Mouse (Mus musculus): Measurements from ENCODE around the gene Gm21962.
"Not testable (repeated sequence)": the region's sequence is repeated elsewhere in the genome, so short reads cannot be mapped to it uniquely, and the experiment has no call there.

Gm21962 gene

GRCm38 (mm10) chr3:137671224-137671623 lies at the start of gene Gm21962:
Gene Gm21962 (plus strand): TSS chr3:137671524.
- not testable (repeated sequence) for DNase-seq (ENCODE audit: low spot score in 2 of 2)

GRCm38 (mm10) chr3:137622091-137622490 lies 49.2 kb upstream of the Gm21962 start:
- DNase-seq (ENCODE audit: low spot score in 2 of 2): no peak

DNA sequence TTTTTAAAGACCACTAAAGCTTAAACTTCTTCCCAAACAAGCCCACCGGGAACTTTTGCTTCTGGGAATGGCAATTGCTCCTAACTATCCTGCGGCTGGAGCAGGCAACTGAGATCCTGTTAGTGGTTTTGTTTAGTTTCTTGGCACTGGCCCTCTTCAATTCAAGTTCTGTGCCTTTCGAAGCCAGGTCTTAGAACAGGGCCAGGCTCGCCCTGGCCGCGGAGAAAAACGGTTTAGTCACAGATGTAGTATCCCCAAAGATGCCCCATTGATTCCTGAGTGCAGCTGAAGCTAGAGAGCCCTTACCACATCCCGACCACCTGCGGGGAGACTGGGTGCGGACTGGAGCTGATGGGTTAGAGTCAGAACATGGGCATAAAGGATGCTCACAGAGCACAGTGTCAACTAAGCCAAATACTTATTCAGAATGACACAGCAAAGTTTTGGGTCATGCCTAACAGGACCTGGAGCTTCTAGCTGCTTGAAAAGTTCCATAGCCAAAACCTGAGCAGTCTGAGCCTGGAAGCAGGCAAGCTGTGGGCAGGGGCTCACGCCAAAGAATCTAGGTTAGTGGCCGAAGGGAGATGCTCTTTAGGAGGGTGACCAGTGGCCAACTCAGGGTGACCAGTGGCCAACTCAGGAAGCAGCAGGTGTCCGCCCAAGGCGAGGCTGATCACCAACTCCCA lies 48.3 kb upstream of the Gm21962 start:
- no peak for DNase-seq (ENCODE audit: low spot score in 2 of 2)

DNA sequence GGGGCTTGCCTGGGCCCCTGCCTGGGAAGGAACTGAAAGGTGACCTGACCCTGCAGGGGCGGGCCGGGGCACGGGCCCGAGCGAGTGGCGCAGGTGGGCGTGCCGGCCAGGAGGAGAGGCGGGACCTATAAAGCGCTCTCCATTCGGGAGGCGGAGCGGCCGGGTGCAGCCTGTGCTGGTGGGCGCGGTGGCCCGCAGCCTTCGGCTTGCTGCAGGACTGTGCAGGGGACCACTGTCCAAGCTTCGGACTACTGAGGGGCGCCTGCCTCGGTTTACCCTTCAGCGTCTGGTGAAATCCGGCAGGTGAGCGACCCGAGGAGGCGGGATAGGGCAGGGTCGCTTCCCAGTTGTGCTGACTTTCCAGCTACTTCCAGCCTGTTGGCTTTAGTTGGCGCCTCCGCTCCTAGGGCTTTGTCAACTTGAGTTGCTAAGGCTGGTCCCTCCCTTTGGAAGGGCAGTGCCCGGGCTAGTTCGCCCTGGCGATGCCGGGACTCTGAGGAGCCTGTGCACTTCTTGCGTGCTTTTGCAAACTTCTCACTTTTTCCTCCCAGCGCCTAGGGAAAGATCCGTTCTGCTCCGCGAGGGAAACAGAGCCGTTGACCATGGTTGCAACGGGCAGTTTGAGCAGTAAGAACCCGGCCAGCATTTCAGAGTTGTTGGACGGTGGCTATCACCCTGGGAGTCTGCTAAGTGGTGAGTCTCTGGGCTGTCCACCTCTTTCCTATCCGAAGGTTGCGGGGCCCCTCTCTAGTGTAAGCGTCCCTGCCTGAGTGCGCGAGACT lies 47.6 kb upstream of the Gm21962 start:
- peak in 1 of 2 experiments; percentile 30 for DNase-seq (ENCODE audit: low spot score in 2 of 2)

- DNase-seq (ENCODE audit: low spot score in 2 of 2): no peak
Observed at GRCm38 (mm10) chr3:137625054-137625453, 46.3 kb upstream of the Gm21962 start.

DNA sequence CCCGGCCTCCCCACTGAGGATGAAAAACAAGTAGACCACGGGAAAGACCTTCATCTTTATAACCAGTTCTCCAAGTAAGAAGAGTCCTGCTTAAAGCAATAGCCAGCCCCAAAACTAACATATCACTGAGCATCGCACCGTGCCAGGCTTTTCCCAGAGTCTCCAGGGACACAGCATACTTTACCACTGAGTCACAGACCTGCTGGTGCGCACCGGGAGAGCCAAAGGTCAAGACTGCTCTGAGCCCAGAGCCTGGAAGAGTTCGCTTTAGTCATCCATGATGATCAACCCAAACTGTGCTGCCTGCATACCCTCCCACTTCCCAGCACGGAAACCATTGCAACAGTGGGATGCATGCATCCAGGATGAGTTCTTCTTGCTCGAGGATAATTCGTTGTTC lies 37.6 kb upstream of the Gm21962 start:
- no peak for DNase-seq (ENCODE audit: low spot score in 2 of 2)

DNA sequence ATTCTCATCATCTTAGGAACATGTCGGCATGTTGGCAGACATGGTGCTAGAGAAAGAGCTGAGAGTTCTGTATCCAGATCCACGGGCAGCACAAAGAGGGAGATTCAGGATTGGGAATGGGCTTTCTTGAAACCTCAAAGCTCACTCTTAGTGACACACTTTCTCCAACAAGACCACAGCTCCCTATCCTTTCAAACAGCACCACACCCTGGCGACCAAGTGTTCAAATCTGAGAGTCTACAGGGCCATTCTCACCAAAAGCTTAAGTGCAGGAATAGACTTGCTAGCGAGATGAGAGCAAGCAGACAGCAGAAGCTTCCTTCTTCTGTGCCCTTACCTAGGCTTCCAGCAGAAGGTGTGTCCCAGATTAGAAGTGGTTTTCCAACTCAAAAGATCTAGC lies 34.8 kb upstream of the Gm21962 start:
- no peak for DNase-seq (ENCODE audit: low spot score in 2 of 2)

- no peak for DNase-seq (ENCODE audit: low spot score in 2 of 2)
Observed at GRCm38 (mm10) chr3:137641238-137641637, 30.1 kb upstream of the Gm21962 start.

DNA sequence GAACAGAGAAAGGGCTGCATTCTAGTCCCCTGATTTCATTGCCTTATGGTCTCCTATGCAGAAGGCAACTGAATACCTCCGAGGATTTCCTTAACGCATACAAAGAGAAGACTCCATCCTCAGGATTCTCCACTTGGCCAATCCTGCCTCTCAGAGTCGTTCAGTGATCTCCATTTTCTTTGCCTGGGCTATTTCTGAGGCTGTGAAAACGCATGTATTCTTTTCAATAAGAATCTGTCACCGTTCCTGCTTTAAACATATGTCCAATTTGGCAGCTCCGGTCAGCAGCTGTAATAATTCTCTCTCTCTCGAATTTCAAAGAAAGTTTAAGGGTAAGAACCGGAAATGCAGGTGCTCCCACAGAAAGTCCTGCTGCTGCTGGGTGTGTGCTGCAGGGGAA lies 29.2 kb upstream of the Gm21962 start:
- no peak for DNase-seq (ENCODE audit: low spot score in 2 of 2)

GRCm38 (mm10) chr3:137642568-137642967 lies 28.8 kb upstream of the Gm21962 start:
- DNase-seq (ENCODE audit: low spot score in 2 of 2): no peak

DNA sequence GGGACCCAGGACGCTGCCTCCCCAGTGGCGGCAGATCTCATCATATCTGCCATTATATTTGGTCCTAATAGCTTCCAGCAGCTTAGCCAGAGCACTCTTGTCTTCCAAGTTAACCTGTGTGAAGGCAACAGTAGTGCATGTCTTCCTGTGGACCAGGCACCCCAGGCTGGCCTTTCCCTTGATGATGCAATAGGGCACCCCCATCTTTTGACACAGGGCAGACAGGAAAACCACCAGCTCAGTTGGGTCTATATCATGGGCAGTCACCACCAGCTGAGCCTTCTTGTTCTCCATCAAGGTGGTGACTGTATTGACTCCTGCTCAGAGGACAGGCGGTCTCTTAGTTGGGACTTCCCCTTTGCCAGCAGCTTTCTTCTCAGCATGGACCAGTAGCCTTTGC lies 27.2 kb upstream of the Gm21962 start:
- DNase-seq (ENCODE audit: low spot score in 2 of 2): no peak

DNA sequence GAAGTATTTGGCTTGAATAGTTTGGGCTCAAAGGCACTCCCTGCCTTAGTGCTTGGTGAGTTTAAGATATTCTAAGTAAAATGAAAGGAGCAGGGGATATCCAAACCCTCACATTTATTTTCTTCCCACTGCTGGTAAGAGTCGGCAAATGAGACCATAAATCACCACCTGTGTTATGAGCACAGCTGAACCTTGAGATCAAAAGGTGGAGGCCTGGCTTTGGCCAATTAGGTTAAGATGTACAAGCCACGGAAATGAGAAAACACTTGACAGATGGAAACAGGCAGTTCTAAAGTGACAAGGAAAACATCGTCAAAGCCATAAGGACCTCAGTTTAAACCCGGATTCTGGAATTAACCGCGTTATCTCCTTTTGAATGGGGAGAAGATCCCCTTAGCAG lies 26.4 kb upstream of the Gm21962 start:
- no peak for DNase-seq (ENCODE audit: low spot score in 2 of 2)

GRCm38 (mm10) chr3:137647427-137648100 lies 23.8 kb upstream of the Gm21962 start:
- peak; percentile 31 to 59 for DNase-seq (ENCODE audit: low spot score in 2 of 2)

GRCm38 (mm10) chr3:137649112-137649511 lies 22.2 kb upstream of the Gm21962 start:
- no peak for DNase-seq (ENCODE audit: low spot score in 2 of 2)

DNA sequence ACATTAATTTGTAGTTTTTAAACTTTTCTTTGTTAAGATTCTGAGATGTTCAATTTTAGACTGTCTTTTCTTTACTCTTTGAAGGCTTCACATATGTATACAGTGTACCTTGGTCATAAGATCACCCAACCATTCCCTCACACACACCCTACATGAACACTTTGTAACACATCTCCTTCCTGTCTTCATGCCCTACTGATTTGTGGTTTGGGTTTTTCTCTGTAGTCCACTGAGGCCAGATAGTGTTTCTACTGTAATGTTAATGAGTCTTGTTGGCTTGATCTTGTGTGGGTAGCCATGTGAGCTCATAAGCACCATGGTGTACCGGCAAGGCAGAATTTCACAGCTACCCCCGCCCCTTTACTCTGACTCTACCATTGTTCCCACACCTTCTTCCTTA lies 18.5 kb upstream of the Gm21962 start:
- DNase-seq (ENCODE audit: low spot score in 2 of 2): no peak

- peak; percentile 11 to 28 for DNase-seq (ENCODE audit: low spot score in 2 of 2)
Observed at GRCm38 (mm10) chr3:137680923-137681322, 9.6 kb downstream of the Gm21962 start.

DNA sequence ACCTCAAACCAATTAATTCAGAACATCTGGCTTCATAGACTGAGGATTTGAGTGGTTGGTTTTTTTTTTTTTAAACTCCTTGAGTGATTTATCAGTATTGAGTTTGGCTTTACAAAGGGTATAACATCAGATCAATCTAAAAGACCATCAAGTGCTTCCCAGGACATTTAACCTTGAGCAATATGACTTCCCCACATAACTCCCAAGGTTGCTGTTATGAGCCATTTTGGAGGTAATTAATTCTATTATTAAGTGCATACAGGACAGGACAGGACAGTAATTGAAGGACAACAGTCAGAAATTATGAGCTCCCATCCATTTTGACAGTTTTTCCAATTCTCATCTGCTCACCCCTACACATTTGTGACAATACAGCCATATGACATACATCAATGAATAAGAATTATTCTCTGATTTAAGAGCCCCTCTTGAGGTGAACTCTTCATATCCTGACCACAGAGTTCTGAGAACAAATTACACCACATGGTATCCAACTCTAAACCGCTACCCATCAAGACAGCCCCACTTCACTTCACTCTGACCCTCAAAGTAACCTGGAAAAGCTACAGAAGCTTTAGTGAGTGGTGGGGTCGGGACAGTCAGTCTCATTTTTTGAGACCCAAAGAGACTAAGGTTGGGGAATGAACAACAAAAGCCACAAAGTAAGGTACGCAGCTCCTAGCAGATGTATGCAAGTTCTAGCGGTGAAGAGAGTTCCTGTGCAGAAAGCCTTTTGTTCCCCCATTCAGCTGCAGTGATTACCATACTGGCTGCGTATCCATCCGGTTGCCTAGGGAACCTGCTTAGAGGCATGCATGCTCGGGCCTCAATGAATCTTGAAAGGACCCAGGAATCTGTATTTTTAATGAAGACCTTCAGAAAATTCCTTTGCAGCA lies 11.8 kb downstream of the Gm21962 start:
- DNase-seq (ENCODE audit: low spot score in 2 of 2): peak; percentile 30 to 48

GRCm38 (mm10) chr3:137683807-137684403 lies 12.6 kb downstream of the Gm21962 start:
- DNase-seq (ENCODE audit: low spot score in 2 of 2): no peak

DNA sequence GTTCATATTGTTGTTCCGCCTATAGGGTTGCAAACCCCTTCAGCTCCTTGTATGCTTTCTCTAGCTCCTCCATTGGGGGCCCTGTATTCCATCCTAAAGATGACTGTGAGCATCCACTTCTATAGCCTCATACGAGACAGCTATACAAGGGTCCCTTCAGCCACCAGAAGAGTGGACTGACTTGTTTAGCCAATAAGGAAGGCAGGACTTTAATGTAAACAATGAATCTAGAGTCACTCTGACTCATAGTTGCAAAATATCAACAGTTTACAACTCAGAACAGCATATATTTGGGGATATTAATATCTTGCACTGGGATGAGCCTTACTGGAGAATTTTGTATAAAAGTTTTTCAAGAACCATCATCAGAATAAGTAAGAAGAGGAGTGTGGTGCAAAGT lies 15.6 kb downstream of the Gm21962 start:
- no peak for DNase-seq (ENCODE audit: low spot score in 2 of 2)

DNA sequence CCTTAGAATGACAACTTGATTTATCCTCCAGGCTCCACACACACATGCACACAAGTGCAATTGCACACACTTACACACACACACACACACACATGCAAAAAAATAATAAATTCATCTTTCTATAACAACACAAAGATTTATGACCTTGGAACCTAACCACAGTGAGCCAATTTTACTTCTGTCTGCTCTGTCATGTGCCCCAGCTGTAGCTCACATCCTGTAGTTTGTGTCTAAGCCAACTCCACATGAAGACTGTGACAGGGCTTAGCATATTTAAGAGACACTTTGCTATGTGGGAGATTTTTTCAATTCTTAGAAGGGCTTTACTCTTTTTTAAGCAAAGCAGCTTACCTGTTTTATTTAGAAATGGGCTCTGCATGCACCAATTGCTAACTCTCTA lies 20.2 kb downstream of the Gm21962 start:
- DNase-seq (ENCODE audit: low spot score in 2 of 2): no peak

- no peak for DNase-seq (ENCODE audit: low spot score in 2 of 2)
Observed at GRCm38 (mm10) chr3:137715946-137716345, 44.6 kb downstream of the Gm21962 start.
